9 mouse cellular contexts compared by ENCODE assay signal in genomic region chr17:36043286-36043685, GRCm38 (mm10). TPM values are rescaled to one million over a fixed set of nuclear protein-coding genes. Genes with fewer than 3 reads are reported as not detected.
A peak's percentile ranks its signal among the peaks of the same experiment; 100 is the strongest.
DNase-seq lines count a peak whose midpoint lies in the region; ATAC-seq lines count a peak whose summit lies in the region.
"Had no signal": no experiment of that assay in that cellular context is flagged by ENCODE, and none has a peak within 500 bp of the region (broad histone marks: within the 10 kb centered on the region; RNA-seq: fewer than 3 reads in every experiment).

No protein-coding gene starts in this region.

- H3K9ac ChIP-seq in heart, embryonic 14.5 days (ENCODE audit: low read length) = peak overlapping the region; percentile 68; the same call in 1 of the 2 replicates
- 0 out of 2 replicates have a peak overlapping the region, but pooled peaks have one; percentile 54 for H3K9ac ChIP-seq in hindbrain, embryonic 14.5 days
- H3K9ac ChIP-seq in midbrain, embryonic 11.5 days (ENCODE audit: low read length) = no peak overlapping the region

- H3K4me1 ChIP-seq in heart, embryonic 14.5 days (ENCODE audit: control insufficient read depth in 2 of 2, insufficient read depth in 2 of 2, low read length in 2 of 2) = peaks cover 0 to 5% of the 10 kb centered on the region in 2 experiments; a peak in 1 of 4 replicates
- H3K4me1 ChIP-seq in hindbrain, embryonic 14.5 days (replicated peaks; ENCODE audit: control insufficient read depth, insufficient read depth, low read length) = no peaks in the 10 kb centered on the region
- H3K4me1 ChIP-seq in midbrain, embryonic 11.5 days (ENCODE audit: control insufficient read depth, insufficient read depth, low read length) = no peaks in the 10 kb centered on the region

- DNase-seq in heart, postnatal 36 days = no peak
- peak; percentile 60 for DNase-seq in adipocyte (ENCODE audit: low spot score)
- no peak for DNase-seq in hindbrain, embryonic 14.5 days (ENCODE audit: low spot score)
- DNase-seq in midbrain, embryonic 11.5 days (ENCODE audit: low spot score, missing footprints) = no peak
- DNase-seq in cerebellum, adult 18-20 months = no peak
- no peak for DNase-seq in gastrocnemius, postnatal 36 days
- DNase-seq in frontal cortex, adult 2 months (ENCODE audit: extremely low spot score in 1 of 2, low spot score in 1 of 2) = no peak

- peak overlapping the region; percentile 74 for H3K4me2 ChIP-seq in heart, embryonic 14.5 days (ENCODE audit: low read length)
- peak overlapping the region; percentile 67 for H3K4me2 ChIP-seq in hindbrain, embryonic 14.5 days (replicated peaks)
- H3K4me2 ChIP-seq in midbrain, embryonic 11.5 days = peak overlapping the region; percentile 60; the same call in 1 of the 2 replicates

- 82% methylated on average over 3 of the region's 3 CpGs for WGBS in heart, embryonic 14.5 days
- WGBS in hindbrain, embryonic 14.5 days = 87% methylated on average over 3 of the region's 3 CpGs
- WGBS in midbrain, embryonic 11.5 days = 83% methylated on average over 3 of the region's 3 CpGs

- intact Hi-C loops in heart, postnatal 36 days (cut with DNase I) = no loop called here
- intact Hi-C loops in gastrocnemius, postnatal 36 days (cut with DNase I) = no loop called here

- no peak for ATAC-seq in heart, embryonic 14.5 days (ENCODE audit: insufficient number of reproducible peaks, insufficient read depth, low FRiP score, low read depth)
- no peak for ATAC-seq in hindbrain, embryonic 14.5 days (ENCODE audit: low FRiP score)
- ATAC-seq in midbrain, embryonic 11.5 days (ENCODE audit: low FRiP score) = no peak

- no peaks in the 10 kb centered on the region for H3K36me3 ChIP-seq in heart, embryonic 14.5 days (ENCODE audit: control insufficient read depth, insufficient read depth, low read length)
- H3K36me3 ChIP-seq in hindbrain, embryonic 14.5 days (replicated peaks; ENCODE audit: control insufficient read depth, insufficient read depth) = no peaks in the 10 kb centered on the region
- H3K36me3 ChIP-seq in midbrain, embryonic 11.5 days (ENCODE audit: control insufficient read depth, insufficient read depth, low read length) = no peaks in the 10 kb centered on the region

- no peaks in the 10 kb centered on the region for H3K27me3 ChIP-seq in heart, embryonic 14.5 days (ENCODE audit: control insufficient read depth, insufficient read depth, low read length)
- no peaks in the 10 kb centered on the region for H3K27me3 ChIP-seq in hindbrain, embryonic 14.5 days (ENCODE audit: control insufficient read depth, insufficient read depth, low read length)
- no peaks in the 10 kb centered on the region for H3K27me3 ChIP-seq in midbrain, embryonic 11.5 days (ENCODE audit: control insufficient read depth, insufficient read depth, low read length)
- H3K27me3 ChIP-seq: Patski had no signal

- no peak overlapping the region; a peak in 1 of 4 replicates for H3K27ac ChIP-seq in heart, embryonic 14.5 days (replicated peaks in 1 of 2; ENCODE audit: control insufficient read depth in 1 of 2, insufficient read depth in 1 of 2, low read depth in 2 of 2, low read length in 2 of 2)
- H3K27ac ChIP-seq in hindbrain, embryonic 14.5 days = no peak overlapping the region
- no peak overlapping the region for H3K27ac ChIP-seq in midbrain, embryonic 11.5 days (ENCODE audit: low read depth, low read length)

- no peaks in the 10 kb centered on the region for H3K9me3 ChIP-seq in heart, embryonic 14.5 days (ENCODE audit: control insufficient read depth, low read length)
- no peaks in the 10 kb centered on the region for H3K9me3 ChIP-seq in hindbrain, embryonic 14.5 days (ENCODE audit: control insufficient read depth, low read length)
- no peaks in the 10 kb centered on the region for H3K9me3 ChIP-seq in midbrain, embryonic 11.5 days (ENCODE audit: control insufficient read depth, low read length)

- H3K4me3 ChIP-seq in heart, embryonic 14.5 days (ENCODE audit: control insufficient read depth in 1 of 2, insufficient read depth in 1 of 2, low read depth in 1 of 2, low read length in 2 of 2) = peak overlapping the region; percentile 41 to 58
- peak overlapping the region; percentile 32; the same call in 1 of the 2 replicates for H3K4me3 ChIP-seq in hindbrain, embryonic 14.5 days (replicated peaks; ENCODE audit: low read length)
- no peak overlapping the region for H3K4me3 ChIP-seq in midbrain, embryonic 11.5 days (ENCODE audit: low read depth, low read length)

RNA-seq across cellular contexts. Expression of gene Gm6034, which starts 0.5 kb away (rescaled TPM):
- not detected in 2 replicates for polyA plus RNA-seq in heart, embryonic 14.5 days (2014; fragmentation: Nextera tagmentation; extraction: Ambion mirVana)
- not detected for total RNA-seq in heart, postnatal 36 days (2021)
- polyA plus RNA-seq in hindbrain, embryonic 14.5 days (2014; fragmentation: Nextera tagmentation; extraction: Ambion mirVana) = not detected in 2 replicates
- polyA plus RNA-seq in midbrain, embryonic 11.5 days (2014; fragmentation: Nextera tagmentation; extraction: Ambion mirVana) = not detected in 2 replicates
- total RNA-seq in gastrocnemius, postnatal 36 days (2021) = not detected
- not detected in 2 replicates for polyA plus RNA-seq in frontal cortex, adult 2 months (2012; rRNA removed)
- polyA plus RNA-seq: Patski had no signal

RNA-seq across cellular contexts. Expression of gene H2-T22, which starts 0.7 kb away (rescaled TPM):
- 7.4 and 8.7 TPM in 2 replicates for polyA plus RNA-seq in heart, embryonic 14.5 days (2014; fragmentation: Nextera tagmentation; extraction: Ambion mirVana)
- total RNA-seq in heart, postnatal 36 days (2021) = 1 to 10 TPM; 9.5 to 10.0 TPM
- polyA plus RNA-seq in hindbrain, embryonic 14.5 days (2014; fragmentation: Nextera tagmentation; extraction: Ambion mirVana) = 7.2 and 8.0 TPM in 2 replicates
- polyA plus RNA-seq in midbrain, embryonic 11.5 days (2014; fragmentation: Nextera tagmentation; extraction: Ambion mirVana) = 7.3 and 7.6 TPM in 2 replicates
- total RNA-seq in gastrocnemius, postnatal 36 days (2021) = 1 to 10 TPM; 7.1 to 8.0 TPM
- 21.6 and 23.0 TPM in 2 replicates for polyA plus RNA-seq in frontal cortex, adult 2 months (2012; rRNA removed)

RNA-seq across cellular contexts. Expression of gene H2-T23, which starts 10.6 kb away (rescaled TPM):
- polyA plus RNA-seq in heart, embryonic 14.5 days (2014; fragmentation: Nextera tagmentation; extraction: Ambion mirVana) = 4.2 and 4.4 TPM in 2 replicates
- 10 to 100 TPM; 23.7 to 38.9 TPM for total RNA-seq in heart, postnatal 36 days (2021)
- polyA plus RNA-seq in hindbrain, embryonic 14.5 days (2014; fragmentation: Nextera tagmentation; extraction: Ambion mirVana) = 3.0 and 4.1 TPM in 2 replicates
- 3.2 and 3.3 TPM in 2 replicates for polyA plus RNA-seq in midbrain, embryonic 11.5 days (2014; fragmentation: Nextera tagmentation; extraction: Ambion mirVana)
- total RNA-seq in gastrocnemius, postnatal 36 days (2021) = 1 to 10 TPM; 7.7 to 8.3 TPM
- 19.8 and 22.8 TPM in 2 replicates for polyA plus RNA-seq in frontal cortex, adult 2 months (2012; rRNA removed)

RNA-seq across cellular contexts. Expression of gene Gm11127, which starts 14.9 kb away (rescaled TPM):
- polyA plus RNA-seq in heart, embryonic 14.5 days (2014; fragmentation: Nextera tagmentation; extraction: Ambion mirVana) = not detected in 2 replicates
- total RNA-seq in heart, postnatal 36 days (2021) = 1 to 10 TPM; 3.4 to 4.3 TPM
- polyA plus RNA-seq in hindbrain, embryonic 14.5 days (2014; fragmentation: Nextera tagmentation; extraction: Ambion mirVana) = 0.25 TPM in 1 of 2 replicates, not detected in the other
- polyA plus RNA-seq in midbrain, embryonic 11.5 days (2014; fragmentation: Nextera tagmentation; extraction: Ambion mirVana) = not detected in 2 replicates
- total RNA-seq in gastrocnemius, postnatal 36 days (2021) = 1 to 10 TPM; 1.5 to 2.1 TPM
- 0.18 and 0.99 TPM in 2 replicates for polyA plus RNA-seq in frontal cortex, adult 2 months (2012; rRNA removed)

RNA-seq across cellular contexts. Expression of gene H2-T24, which starts 22.9 kb away (rescaled TPM):
- polyA plus RNA-seq in heart, embryonic 14.5 days (2014; fragmentation: Nextera tagmentation; extraction: Ambion mirVana) = 2.6 and 2.7 TPM in 2 replicates
- total RNA-seq in heart, postnatal 36 days (2021) = 10 to 100 TPM in 1 of 2 experiments, 1 to 10 TPM in 1; 6.5 to 14.0 TPM
- 9.1 and 11.7 TPM in 2 replicates for polyA plus RNA-seq in hindbrain, embryonic 14.5 days (2014; fragmentation: Nextera tagmentation; extraction: Ambion mirVana)
- polyA plus RNA-seq in midbrain, embryonic 11.5 days (2014; fragmentation: Nextera tagmentation; extraction: Ambion mirVana) = 3.1 TPM in 2 replicates
- total RNA-seq in gastrocnemius, postnatal 36 days (2021) = 1 to 10 TPM in 1 of 2 experiments, under 1 TPM in 1; 0.84 to 2.1 TPM
- 2.0 TPM in 2 replicates for polyA plus RNA-seq in frontal cortex, adult 2 months (2012; rRNA removed)
